Mouse (Mus musculus): ENCODE measurements around the gene Pptc7.

GRCm38 (mm10) chr5:122267899-122268298, 16.3 kb upstream of the Pptc7 start:
- TF ChIP-seq CTCF (IDR thresholded peaks at IDR 0.05; ENCODE audit: extremely low read depth, insufficient read depth, insufficient read length, insufficient replicate concordance) (peak; percentile 31; the same call in 1 of the 2 replicates), POLR2A (IDR thresholded peaks at IDR 0.05; ENCODE audit: low read depth, low read length) (no peak)
